Mouse (Mus musculus) frontal cortex, postnatal 36 days (tissue): ENCODE results near the gene Tmem186.
A peak's percentile ranks its signal among the peaks of the same experiment; 100 is the strongest.

ENCODE experiments used
- DNase-seq, 2 experiments: peaks; one replicate each; pipeline ENCODE4 v3.0.0; 2022; ENCODE audit warnings: low spot score in 2 of 2

Gene Tmem186

GRCm38 (mm10) chr16:8637217-8638051 is at the start of gene Tmem186, which contains the start of gene Pmm2:
Gene Tmem186, minus strand, starts transcription at chr16:8637712.
Gene Pmm2, plus strand, starts transcription at chr16:8637674.
- peak; percentile 86 to 89 for DNase-seq

GRCm38 (mm10) chr16:8686871-8687535 is 49.5 kb upstream of the Tmem186 start:
- no peak for DNase-seq

GRCm38 (mm10) chr16:8686121-8686870 is 48.8 kb upstream of the Tmem186 start:
- DNase-seq = peak; percentile 77 to 88

- DNase-seq = no peak
These were observed 47.6 kb upstream of the Tmem186 start for GRCm38 (mm10) chr16:8685087-8685486.

GRCm38 (mm10) chr16:8680470-8680869 is 43.0 kb upstream of the Tmem186 start, which contains the start of gene Gm5767:
Gene Gm5767, plus strand, starts transcription at chr16:8680770.
- no peak for DNase-seq

- DNase-seq = no peak
These were observed 42.3 kb upstream of the Tmem186 start for GRCm38 (mm10) chr16:8679780-8680179.

GRCm38 (mm10) chr16:8678676-8679075 is 41.2 kb upstream of the Tmem186 start:
- DNase-seq = no peak

- DNase-seq = no peak
These were observed 40.5 kb upstream of the Tmem186 start for GRCm38 (mm10) chr16:8678035-8678434.

- DNase-seq = peak; percentile 40 to 42
These were observed 39.3 kb upstream of the Tmem186 start for GRCm38 (mm10) chr16:8676800-8677199.

GRCm38 (mm10) chr16:8676228-8676627 is 38.7 kb upstream of the Tmem186 start:
- no peak for DNase-seq

GRCm38 (mm10) chr16:8675559-8675958 is 38.0 kb upstream of the Tmem186 start:
- DNase-seq = no peak

- DNase-seq = no peak
These were observed 36.7 kb upstream of the Tmem186 start for GRCm38 (mm10) chr16:8674165-8674564.

- no peak for DNase-seq
These were observed 35.8 kb upstream of the Tmem186 start for GRCm38 (mm10) chr16:8673343-8673742.

- DNase-seq = no peak
These were observed 35.3 kb upstream of the Tmem186 start for GRCm38 (mm10) chr16:8672811-8673210.

- DNase-seq = no peak
These were observed 34.8 kb upstream of the Tmem186 start for GRCm38 (mm10) chr16:8672350-8672687.

GRCm38 (mm10) chr16:8671551-8672349 is 34.2 kb upstream of the Tmem186 start, which contains the start of gene Carhsp1:
Gene Carhsp1, minus strand, starts transcription at chr16:8672155.
- DNase-seq = peak; percentile 68 to 79

GRCm38 (mm10) chr16:8670041-8671035 is 32.8 kb upstream of the Tmem186 start:
- no peak for DNase-seq

- no peak for DNase-seq
These were observed 31.9 kb upstream of the Tmem186 start for GRCm38 (mm10) chr16:8669432-8669831.

- no peak for DNase-seq
These were observed 30.9 kb upstream of the Tmem186 start for GRCm38 (mm10) chr16:8668386-8668785.

- no peak for DNase-seq
These were observed 30.3 kb upstream of the Tmem186 start for GRCm38 (mm10) chr16:8667814-8668213.
